Mouse (Mus musculus): Measurements from ENCODE around the gene Tle6. TPM values are rescaled to one million over a fixed set of nuclear protein-coding genes. Genes with fewer than 3 reads are reported as not detected.
A peak's percentile ranks its signal among the peaks of the same experiment; 100 is the strongest.

The Tle6 gene
- polyA plus RNA-seq, 1 experiment from 2014 or later, result 30.4 TPM

DNA sequence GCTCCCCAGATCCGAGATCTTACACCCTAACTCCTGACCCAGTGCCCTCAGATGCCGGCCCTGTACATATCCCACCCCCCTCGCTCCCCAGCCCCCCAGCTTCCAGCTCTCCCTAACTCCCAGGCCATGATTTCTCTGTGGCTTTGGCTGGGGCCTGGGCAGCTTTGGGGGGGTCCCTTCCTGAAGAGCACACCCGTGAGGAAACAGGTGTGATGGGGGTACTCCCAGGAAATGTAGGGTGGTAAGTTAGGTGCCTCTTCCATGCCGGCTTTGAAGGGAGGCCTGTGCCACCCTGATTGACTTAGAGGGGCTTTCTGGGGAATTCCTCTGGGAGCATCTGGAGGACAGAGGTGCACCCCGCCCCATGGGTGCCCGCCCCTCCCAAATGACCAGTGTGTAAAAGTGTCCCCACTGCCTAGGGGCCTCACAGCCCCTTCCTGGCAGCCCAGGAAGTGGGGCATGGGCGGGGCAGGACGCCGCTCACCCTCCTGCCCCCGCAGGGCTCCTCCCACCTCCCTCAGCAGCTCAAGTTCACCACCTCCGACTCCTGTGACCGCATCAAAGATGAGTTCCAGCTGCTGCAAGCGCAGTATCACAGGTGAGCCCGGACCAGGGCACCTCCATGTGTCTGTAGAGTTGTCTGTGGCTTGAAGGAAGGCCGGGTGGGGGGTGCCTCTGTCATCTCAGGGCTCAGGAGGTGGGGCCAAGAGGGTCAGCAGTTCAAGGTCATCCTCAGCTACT lies 40.0 kb downstream of the Tle6 start:
- no peak for ATAC-seq (ENCODE audit: extremely low read depth, insufficient number of reproducible peaks, low FRiP score, low TSS enrichment)
- peaks cover 54% of the 10 kb centered on the region for H3K4me1 ChIP-seq

DNA sequence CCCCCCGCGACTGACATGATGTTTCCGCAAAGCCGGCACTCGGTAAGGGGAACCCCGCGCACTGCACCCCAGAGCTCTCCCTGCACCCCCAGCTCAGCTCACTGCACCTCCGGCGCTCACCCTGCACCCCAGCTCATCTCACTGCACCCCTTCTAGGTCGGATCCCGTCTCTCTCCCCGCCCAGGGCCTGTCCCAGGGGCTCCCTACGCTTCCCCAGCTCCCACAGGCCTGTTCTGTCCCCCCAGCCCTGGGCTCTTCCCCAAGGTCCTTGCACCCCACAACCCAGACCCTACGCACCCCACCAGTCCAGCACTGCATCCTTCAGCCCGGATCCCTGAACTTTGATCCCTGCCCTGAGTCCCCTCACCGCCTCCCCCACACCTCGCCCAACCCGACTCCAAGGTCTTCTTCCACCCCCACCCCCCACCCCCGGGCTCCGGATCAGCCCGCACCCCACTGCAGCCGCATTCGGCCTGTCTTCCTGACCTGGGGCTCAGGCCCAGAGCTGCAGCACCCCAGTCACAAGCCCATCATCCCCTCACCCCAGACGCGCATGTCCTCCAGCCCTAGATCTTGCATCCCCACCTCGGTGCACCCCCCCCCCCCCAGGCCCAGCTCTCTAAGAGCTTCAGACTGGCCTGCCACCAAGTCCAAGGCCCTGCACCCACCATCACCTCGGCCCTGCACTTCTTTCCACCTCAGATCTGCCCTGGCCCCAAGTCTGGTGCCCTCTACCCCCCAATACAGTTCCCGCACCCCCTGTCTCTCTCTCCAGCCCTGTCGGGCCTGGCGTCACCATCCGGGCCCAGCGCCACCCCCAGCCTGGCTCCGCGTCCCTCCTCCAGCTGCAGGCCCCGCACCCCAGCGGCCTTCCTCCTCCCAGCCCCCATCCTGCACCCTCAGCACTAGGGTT lies 41.0 kb downstream of the Tle6 start:
- Histone ChIP-seq H3K4me3 (peak overlapping the region; percentile 97), H3K9ac (peak overlapping the region; percentile 100), H3K9me3 (no peaks in the 10 kb centered on the region), H3K4me2 (peak overlapping the region; percentile 93), H3K27ac (replicated peaks) (peak overlapping the region; percentile 97), H3K4me1 (peaks cover 48% of the 10 kb centered on the region), H3K36me3 (peaks cover 37% of the 10 kb centered on the region), H3K27me3 (replicated peaks) (no peaks in the 10 kb centered on the region)
- WGBS, result 1% methylated on average over 35 of the region's 36 CpGs
- 0 out of 2 replicates have a peak, but pooled peaks have one; percentile 5 for ATAC-seq (ENCODE audit: extremely low read depth, insufficient number of reproducible peaks, low FRiP score, low TSS enrichment)

More for the DNA sequence above, 40.0 kb downstream of the Tle6 start:
- H3K4me2 ChIP-seq, result peak overlapping the region; percentile 93
- H3K27me3 ChIP-seq (replicated peaks), result no peaks in the 10 kb centered on the region
- H3K36me3 ChIP-seq, result peaks cover 47% of the 10 kb centered on the region
- no peaks in the 10 kb centered on the region for H3K9me3 ChIP-seq
- 8% methylated on average over 16 of the region's 16 CpGs for WGBS
- H3K27ac ChIP-seq (replicated peaks), result peak overlapping the region; percentile 97
- H3K4me3 ChIP-seq, result peak overlapping the region; percentile 97
- H3K9ac ChIP-seq, result peak overlapping the region; percentile 100

DNA sequence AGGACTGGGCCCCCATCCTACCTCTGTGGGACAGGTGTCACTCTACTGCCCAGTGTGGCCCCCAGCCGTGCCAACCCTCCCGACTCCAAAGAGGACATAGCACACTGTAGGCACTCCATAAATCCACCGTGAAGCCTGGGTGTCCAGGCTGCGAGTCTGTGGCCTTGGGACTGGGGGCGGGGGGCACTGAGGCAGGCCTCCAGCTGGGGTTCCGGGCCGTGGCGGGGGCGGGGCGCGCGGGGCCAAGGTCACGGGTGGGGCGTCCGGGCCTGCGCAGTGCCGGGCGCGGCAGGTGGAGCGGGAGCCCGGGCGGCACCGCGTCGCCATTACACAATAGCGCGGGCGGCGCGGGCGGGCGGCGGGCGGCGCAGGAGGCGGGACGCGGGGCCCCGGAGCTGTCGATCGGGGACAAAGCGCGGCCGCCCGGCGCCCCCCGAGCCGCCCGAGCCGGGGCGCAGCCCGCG lies 41.7 kb downstream of the Tle6 start, which contains the start of gene Aes:
Gene Aes, plus strand, starts transcription at position 326 of the 464 bp plus-strand sequence.
- H3K27me3 ChIP-seq (replicated peaks), result no peaks in the 10 kb centered on the region
- no peaks in the 10 kb centered on the region for H3K9me3 ChIP-seq
- H3K36me3 ChIP-seq, result peaks cover 30% of the 10 kb centered on the region
- H3K4me3 ChIP-seq, result peak within 1 kb of the TSS; percentile 97
- ATAC-seq (ENCODE audit: extremely low read depth, insufficient number of reproducible peaks, low FRiP score, low TSS enrichment), result peak; percentile 61
- WGBS, result under 1% methylated on average over 33 of the region's 53 CpGs
- peak within 1 kb of the TSS; percentile 97 for H3K27ac ChIP-seq (replicated peaks)
- peak within 1 kb of the TSS; percentile 100 for H3K9ac ChIP-seq
- H3K4me1 ChIP-seq, result peaks cover 42% of the 10 kb centered on the region
- peak within 1 kb of the TSS; percentile 93 for H3K4me2 ChIP-seq

DNA sequence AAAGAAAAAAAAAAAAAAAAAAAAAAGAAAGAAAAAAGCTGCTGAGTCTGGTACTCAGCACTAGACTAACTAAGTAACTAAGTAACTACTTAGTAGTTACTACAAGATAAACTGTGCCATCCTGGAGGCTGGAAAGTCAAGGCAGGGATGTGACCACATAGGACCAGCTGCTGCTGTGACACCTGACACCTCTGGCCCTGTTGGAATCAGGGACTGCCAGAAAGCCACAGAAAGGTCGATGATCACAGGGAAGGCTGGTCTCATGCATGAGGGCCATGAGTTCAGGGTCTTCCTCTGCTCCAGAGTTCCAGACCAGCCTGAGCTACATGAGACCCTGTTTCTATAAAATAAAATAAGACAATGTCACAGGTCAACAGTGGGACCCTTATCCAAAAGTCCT lies 43.4 kb downstream of the Tle6 start:
- 27% methylated on average over 1 of the region's 1 CpGs for WGBS
- Histone ChIP-seq H3K9me3 (no peaks in the 10 kb centered on the region), H3K27me3 (replicated peaks) (no peaks in the 10 kb centered on the region), H3K4me3 (no peak overlapping the region), H3K27ac (replicated peaks) (no peak overlapping the region), H3K36me3 (peaks cover 15% of the 10 kb centered on the region), H3K9ac (no peak overlapping the region), H3K4me2 (no peak overlapping the region), H3K4me1 (peaks cover 25% of the 10 kb centered on the region)
- ATAC-seq (ENCODE audit: extremely low read depth, insufficient number of reproducible peaks, low FRiP score, low TSS enrichment), result no peak

DNA sequence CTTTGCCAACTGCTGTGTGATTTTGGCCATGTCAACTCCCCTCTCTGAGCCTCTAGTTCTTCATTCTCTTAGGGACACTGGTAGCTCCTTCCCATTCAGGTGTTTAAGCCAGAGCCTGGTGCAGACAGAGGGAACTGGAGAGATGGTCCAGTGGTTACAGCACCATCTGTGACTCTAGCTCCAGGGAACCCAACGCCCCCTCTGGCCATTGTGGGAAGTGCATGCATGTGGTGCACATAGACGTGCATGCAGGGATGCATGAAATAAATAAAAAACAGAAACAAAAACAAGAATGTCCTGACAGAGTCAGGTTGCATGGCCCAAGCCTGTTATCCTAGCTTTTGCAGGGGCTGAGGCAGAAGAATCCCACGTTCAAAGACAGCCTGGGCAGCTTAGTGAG lies 44.6 kb downstream of the Tle6 start:
- Histone ChIP-seq H3K27ac (replicated peaks) (no peak overlapping the region), H3K9me3 (no peaks in the 10 kb centered on the region), H3K4me2 (no peak overlapping the region), H3K27me3 (replicated peaks) (no peaks in the 10 kb centered on the region), H3K36me3 (peaks cover 3% of the 10 kb centered on the region), H3K9ac (no peak overlapping the region), H3K4me1 (peaks cover 19% of the 10 kb centered on the region), H3K4me3 (no peak overlapping the region)
- WGBS, result 68% methylated on average over 3 of the region's 3 CpGs
- no peak for ATAC-seq (ENCODE audit: extremely low read depth, insufficient number of reproducible peaks, low FRiP score, low TSS enrichment)

DNA sequence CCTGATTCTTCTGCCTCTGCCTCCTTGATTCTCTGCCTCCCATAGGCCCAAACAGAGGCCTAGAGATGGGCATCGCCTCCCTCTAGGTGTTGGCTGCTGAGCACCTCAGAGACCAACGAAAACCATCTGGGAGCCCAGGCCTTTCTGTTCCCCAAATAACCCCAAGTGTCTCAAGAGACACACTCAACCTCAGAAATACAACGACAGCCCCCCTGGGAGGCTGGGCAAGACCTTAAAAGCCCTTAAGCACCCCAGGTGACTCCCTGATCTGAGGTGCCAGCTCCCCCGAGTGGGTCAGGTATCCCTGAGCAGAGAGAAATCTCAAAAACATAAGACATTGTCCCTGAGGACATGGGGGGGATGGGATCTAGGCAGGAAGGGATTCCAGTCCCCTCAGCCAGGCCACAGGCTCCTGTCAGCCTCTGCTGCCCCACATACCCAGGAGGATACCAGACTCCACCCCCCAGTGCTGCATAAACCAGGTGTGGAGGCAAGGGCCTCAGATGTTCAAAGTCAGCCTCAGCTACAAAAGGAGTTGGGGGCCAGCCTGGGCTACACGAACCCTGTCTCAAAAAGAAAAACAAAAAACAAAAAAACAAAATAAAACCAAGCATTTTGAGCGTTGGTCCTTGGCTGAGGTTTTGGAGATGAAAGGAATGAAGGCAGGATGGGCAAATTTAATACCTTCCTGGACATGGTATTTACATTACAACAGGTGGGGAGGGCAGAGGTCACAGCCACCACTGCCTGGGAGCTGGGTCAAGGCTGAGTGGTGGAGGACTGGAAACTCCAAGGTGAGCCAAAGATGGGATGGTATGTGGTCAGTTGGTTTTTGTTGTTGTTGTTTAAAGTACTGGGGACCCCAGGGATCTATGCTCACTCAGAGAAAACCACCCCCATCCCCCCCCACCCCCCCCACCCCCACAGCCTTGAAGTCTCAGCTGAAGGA lies 46.8 kb downstream of the Tle6 start:
- H3K4me2 ChIP-seq, result no peak overlapping the region
- H3K9me3 ChIP-seq, result no peaks in the 10 kb centered on the region
- no peak overlapping the region for H3K9ac ChIP-seq
- WGBS, result 79% methylated on average over 6 of the region's 6 CpGs
- no peak overlapping the region for H3K27ac ChIP-seq (replicated peaks)
- no peak for ATAC-seq (ENCODE audit: extremely low read depth, insufficient number of reproducible peaks, low FRiP score, low TSS enrichment)
- H3K4me3 ChIP-seq, result no peak overlapping the region
- no peaks in the 10 kb centered on the region for H3K27me3 ChIP-seq (replicated peaks)
- H3K4me1 ChIP-seq, result peaks cover 11% of the 10 kb centered on the region
- no peaks in the 10 kb centered on the region for H3K36me3 ChIP-seq

DNA sequence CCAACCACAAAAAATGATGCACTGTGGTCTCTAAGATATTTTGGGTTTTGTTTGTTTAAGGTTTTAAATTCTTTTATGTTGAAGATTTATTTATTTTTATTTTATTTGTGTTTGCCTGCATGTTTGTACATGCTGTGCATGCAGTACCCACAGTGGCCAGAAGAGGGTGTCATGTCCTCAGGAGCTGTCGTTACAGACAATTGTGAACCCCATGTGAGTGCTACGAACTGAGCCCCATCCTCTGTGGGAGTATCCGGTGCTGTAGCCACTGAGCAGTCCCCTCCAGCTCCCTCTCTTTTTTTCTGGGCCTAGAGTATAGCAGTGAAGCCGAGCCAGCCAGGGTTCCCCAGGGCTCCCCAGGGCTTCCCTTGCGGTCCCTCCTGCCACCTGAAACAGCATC lies 47.6 kb downstream of the Tle6 start:
- no peak overlapping the region for H3K9ac ChIP-seq
- H3K27me3 ChIP-seq (replicated peaks), result no peaks in the 10 kb centered on the region
- H3K4me3 ChIP-seq, result no peak overlapping the region
- WGBS, result 86% methylated on average over 5 of the region's 5 CpGs
- peaks cover 7% of the 10 kb centered on the region for H3K4me1 ChIP-seq
- H3K27ac ChIP-seq (replicated peaks), result no peak overlapping the region
- H3K4me2 ChIP-seq, result no peak overlapping the region
- ATAC-seq (ENCODE audit: extremely low read depth, insufficient number of reproducible peaks, low FRiP score, low TSS enrichment), result no peak
- no peaks in the 10 kb centered on the region for H3K9me3 ChIP-seq
- H3K36me3 ChIP-seq, result no peaks in the 10 kb centered on the region

DNA sequence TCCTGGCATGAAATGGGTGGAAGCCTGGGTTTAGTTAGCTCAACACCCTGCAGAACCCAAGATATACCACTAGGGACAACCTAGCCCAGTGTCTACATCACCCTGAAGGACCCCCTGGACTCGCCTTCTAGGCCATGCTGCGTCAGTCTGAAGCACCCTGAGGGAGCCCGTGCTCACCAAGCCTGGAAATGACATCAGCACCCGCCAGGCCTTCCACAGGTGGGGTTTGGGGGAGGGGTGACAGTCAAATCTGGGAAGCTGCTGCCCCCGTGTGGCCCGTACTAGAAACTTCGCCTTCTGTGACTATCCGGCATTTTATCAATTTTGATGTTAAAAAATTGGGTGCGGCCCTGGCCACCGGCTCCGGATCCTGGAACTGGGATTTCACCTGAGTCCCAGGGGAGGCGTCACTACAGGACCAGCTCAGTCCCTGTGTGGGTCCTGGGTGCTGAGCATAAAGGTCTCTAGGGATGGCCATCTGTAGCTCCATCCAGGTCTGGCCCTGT lies 49.2 kb downstream of the Tle6 start:
- H3K9me3 ChIP-seq, result no peaks in the 10 kb centered on the region
- WGBS, result 4% methylated on average over 12 of the region's 12 CpGs
- no peaks in the 10 kb centered on the region for H3K27me3 ChIP-seq (replicated peaks)
- no peaks in the 10 kb centered on the region for H3K36me3 ChIP-seq
- peak; percentile 77 for ATAC-seq (ENCODE audit: extremely low read depth, insufficient number of reproducible peaks, low FRiP score, low TSS enrichment)
- peak overlapping the region; percentile 54; the same call in 1 of the 2 replicates for H3K9ac ChIP-seq
- H3K4me3 ChIP-seq, result no peak overlapping the region
- peaks cover 7% of the 10 kb centered on the region for H3K4me1 ChIP-seq
- peak overlapping the region; percentile 51; the same call in 1 of the 2 replicates for H3K27ac ChIP-seq (replicated peaks)
- no peak overlapping the region for H3K4me2 ChIP-seq

DNA sequence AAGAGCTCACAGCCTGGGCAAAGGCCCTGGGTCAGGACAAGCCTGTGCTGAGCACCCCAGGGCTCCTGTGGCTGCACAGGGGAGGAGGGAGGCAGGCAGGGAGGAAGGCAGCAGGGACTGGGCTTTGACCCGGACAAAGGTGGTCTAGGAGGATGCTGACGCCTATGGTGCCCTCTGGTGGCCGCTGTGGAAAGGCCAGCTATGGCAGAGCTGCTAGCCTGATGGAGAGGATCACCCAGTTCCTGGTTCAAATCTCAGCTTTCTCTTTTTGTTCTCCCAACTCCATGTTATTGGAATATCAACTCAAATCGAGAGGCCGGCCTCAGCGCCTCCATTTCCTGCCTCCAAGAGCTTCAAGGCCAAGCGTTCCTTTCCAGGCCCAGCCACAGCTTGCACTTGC lies 50.6 kb downstream of the Tle6 start:
- H3K9ac ChIP-seq, result no peak overlapping the region
- 10% methylated on average over 7 of the region's 7 CpGs for WGBS
- no peaks in the 10 kb centered on the region for H3K27me3 ChIP-seq (replicated peaks)
- H3K4me3 ChIP-seq, result no peak overlapping the region
- H3K27ac ChIP-seq (replicated peaks), result no peak overlapping the region
- peaks cover 18% of the 10 kb centered on the region for H3K4me1 ChIP-seq
- H3K9me3 ChIP-seq, result no peaks in the 10 kb centered on the region
- ATAC-seq (ENCODE audit: extremely low read depth, insufficient number of reproducible peaks, low FRiP score, low TSS enrichment), result no peak
- no peaks in the 10 kb centered on the region for H3K36me3 ChIP-seq
- no peak overlapping the region for H3K4me2 ChIP-seq

DNA sequence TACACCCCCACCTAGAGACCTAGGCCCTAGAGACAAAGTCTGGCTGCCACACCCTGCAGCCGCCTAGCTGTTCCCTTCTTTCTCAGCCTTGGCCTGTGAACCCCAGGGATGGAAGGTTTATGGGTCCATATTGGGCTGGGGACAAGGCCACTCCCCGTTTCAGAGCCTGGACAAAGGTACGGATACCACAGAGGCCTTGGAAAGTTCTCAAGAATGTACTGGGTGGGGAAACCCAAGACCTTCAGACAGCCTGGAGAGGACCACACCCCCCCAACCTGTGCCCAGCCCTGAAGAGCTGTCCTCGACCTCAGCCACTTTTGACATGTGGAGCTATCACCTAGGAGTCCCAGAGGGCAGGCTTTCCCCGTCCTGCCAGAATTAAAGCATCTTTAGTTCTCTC lies 51.9 kb downstream of the Tle6 start:
- Histone ChIP-seq H3K27ac (replicated peaks) (no peak overlapping the region), H3K4me2 (no peak overlapping the region), H3K27me3 (replicated peaks) (no peaks in the 10 kb centered on the region), H3K4me3 (no peak overlapping the region), H3K9me3 (no peaks in the 10 kb centered on the region), H3K36me3 (no peaks in the 10 kb centered on the region), H3K9ac (0 out of 2 replicates have a peak overlapping the region, but pooled peaks have one; percentile 4), H3K4me1 (peaks cover 22% of the 10 kb centered on the region)
- 65% methylated on average over 5 of the region's 5 CpGs for WGBS
- ATAC-seq (ENCODE audit: extremely low read depth, insufficient number of reproducible peaks, low FRiP score, low TSS enrichment), result no peak

Measured in heart, embryonic 13.5 days (tissue).